In genomic region chr7:27184964-27185363, GRCm38 (mm10) we compare ENCODE assay signal across 10 mouse cellular contexts. TPM values are rescaled to one million over a fixed set of nuclear protein-coding genes. Genes with fewer than 3 reads are reported as not detected.
DNase-seq lines count a peak whose midpoint lies in the region; ATAC-seq lines count a peak whose summit lies in the region.
"Had no signal": no experiment of that assay in that cellular context is flagged by ENCODE, and none has a peak within 500 bp of the region (broad histone marks: within the 10 kb centered on the region; RNA-seq: fewer than 3 reads in every experiment).

No protein-coding gene starts in this region.

- H3K27me3 ChIP-seq in liver, embryonic 12.5 days (replicated peaks): no peaks in the 10 kb centered on the region
- H3K27me3 ChIP-seq: neural tube, embryonic 13.5 days had no signal

- no peak for ATAC-seq in liver, embryonic 12.5 days

- intact Hi-C loops in heart, postnatal 14 days (cut with DNase I): no loop called here

- WGBS in liver, embryonic 12.5 days (ENCODE audit: insufficient replicate concordance): 25% methylated on average over 3 of the region's 3 CpGs

- H3K9me3 ChIP-seq in liver, embryonic 12.5 days (replicated peaks): no peaks in the 10 kb centered on the region
- H3K9me3 ChIP-seq: neural tube, embryonic 13.5 days had no signal

- no peak overlapping the region for H3K9ac ChIP-seq in liver, embryonic 12.5 days
- H3K9ac ChIP-seq: neural tube, embryonic 13.5 days had no signal

- peaks cover 72% of the 10 kb centered on the region for H3K36me3 ChIP-seq in liver, embryonic 12.5 days

- no peak overlapping the region for H3K27ac ChIP-seq in liver, embryonic 12.5 days
- H3K27ac ChIP-seq: neural tube, embryonic 13.5 days had no signal

- DNase-seq in adrenal gland, adult (ENCODE audit: inconsistent age in 2 of 2, low spot score in 1 of 2): peak; percentile 43 to 71
- no peak for DNase-seq in adrenal gland, postnatal 4 days (ENCODE audit: low spot score in 2 of 2)
- peak; percentile 66 for DNase-seq in liver
- peak; percentile 44 for DNase-seq in c-Kit-positive CD71-positive TER-119-negative erythroid progenitor cells, embryonic 14.5 days (ENCODE audit: low read depth)
- peak; percentile 47 for DNase-seq in mesoderm, embryonic 11.5 days (ENCODE audit: low read depth, low spot score)
- DNase-seq in heart, postnatal 14 days: no peak
- no peak for DNase-seq in ovary, adult 18-20 months (ENCODE audit: low spot score)

- H3K4me3 ChIP-seq in liver, embryonic 12.5 days: no peak overlapping the region
- H3K4me3 ChIP-seq: neural tube, embryonic 13.5 days had no signal

- H3K4me2 ChIP-seq in liver, embryonic 12.5 days: no peak overlapping the region
- H3K4me2 ChIP-seq: neural tube, embryonic 13.5 days had no signal

- peaks cover 5% of the 10 kb centered on the region for H3K4me1 ChIP-seq in liver, embryonic 12.5 days

RNA-seq across cellular contexts. Expression of gene Mia, which starts 4.0 kb away (rescaled TPM):
- total RNA-seq in adrenal gland, postnatal 4 days (2021): 1 to 10 TPM in 1 of 2 experiments, under 1 TPM in 1; 0.62 to 2.3 TPM
- polyA plus RNA-seq in liver, embryonic 12.5 days (2016; fragmentation: Nextera tagmentation; extraction: Ambion mirVana): 0.29 and 0.45 TPM in 2 replicates
- total RNA-seq in heart, postnatal 14 days (2021): not detected
- total RNA-seq: heart, postnatal 36 days had no signal

RNA-seq across cellular contexts. Expression of gene Gm21983, which starts 4.1 kb away (rescaled TPM):
- total RNA-seq in adrenal gland, postnatal 4 days (2021): not detected
- polyA plus RNA-seq in liver, embryonic 12.5 days (2016; fragmentation: Nextera tagmentation; extraction: Ambion mirVana): 0.24 TPM in 1 of 2 replicates, not detected in the other
- not detected for total RNA-seq in heart, postnatal 14 days (2021)
- total RNA-seq: heart, postnatal 36 days had no signal

RNA-seq across cellular contexts. Expression of gene Rab4b, which starts 6.3 kb away (rescaled TPM):
- total RNA-seq in adrenal gland, postnatal 4 days (2021): 10 to 100 TPM; 53.3 to 60.8 TPM
- 32.4 TPM in 2 replicates for polyA plus RNA-seq in liver, embryonic 12.5 days (2016; fragmentation: Nextera tagmentation; extraction: Ambion mirVana)
- 10 to 100 TPM; 21.9 to 22.1 TPM for total RNA-seq in heart, postnatal 14 days (2021)

RNA-seq across cellular contexts. Expression of gene BC024978, which starts 10.6 kb away (rescaled TPM):
- 10 to 100 TPM; 19.2 to 22.7 TPM for total RNA-seq in adrenal gland, postnatal 4 days (2021)
- polyA plus RNA-seq in liver, embryonic 12.5 days (2016; fragmentation: Nextera tagmentation; extraction: Ambion mirVana): 1.5 TPM in 2 replicates
- 10 to 100 TPM; 12.3 to 12.5 TPM for total RNA-seq in heart, postnatal 14 days (2021)

RNA-seq across cellular contexts. Expression of gene Snrpa, which starts 11.1 kb away (rescaled TPM):
- 100 to 1,000 TPM; 102 to 104 TPM for total RNA-seq in adrenal gland, postnatal 4 days (2021)
- polyA plus RNA-seq in liver, embryonic 12.5 days (2016; fragmentation: Nextera tagmentation; extraction: Ambion mirVana): 150 and 163 TPM in 2 replicates
- 10 to 100 TPM; 38.9 to 47.7 TPM for total RNA-seq in heart, postnatal 14 days (2021)

Comparison
In these comparisons a context has a peak if more than half of its experiments do, and no peak if none do; other contexts are left out.
1. DNase-seq: peak in adrenal gland, adult (2 of 2), liver (single experiment), c-Kit-positive CD71-positive TER-119-negative erythroid progenitor cells, embryonic 14.5 days (single experiment) and mesoderm, embryonic 11.5 days (single experiment); none in adrenal gland, postnatal 4 days (0 of 2), heart, postnatal 14 days (0 of 2) and ovary, adult 18-20 months (single experiment).